Mouse (Mus musculus) lung, adult 2 months (tissue): Measurements from ENCODE around the gene Vmn2r41. TPM values are rescaled to one million over a fixed set of nuclear protein-coding genes. Genes with fewer than 3 reads are reported as not detected.
"Not testable (repeated sequence)": the region's sequence is repeated elsewhere in the genome, so short reads cannot be mapped to it uniquely, and the experiment has no call there.

Source experiments
- DNase-seq: peaks from one replicate; pipeline ENCODE4 v3.0.0; 2022
- H3K4me1 ChIP-seq: fragments of 200-500 bp; 2 replicates; pipeline ENCODE4 v1.6.1; 2011; ENCODE audit warnings: low read length; ENCODE audit not compliant: control insufficient read depth, insufficient read depth
- H3K4me3 ChIP-seq: fragments of 200-500 bp; replicated peaks from 2 replicates; pipeline ENCODE3; 2011; ENCODE audit warnings: low read depth, mild to moderate bottlenecking, control low read depth, low read length; ENCODE audit errors: extremely low read depth
- WGBS: fragments of 180-500 bp; shearing (Covaris S2); methylation state at CpG from one replicate; pipeline ENCODE4 v1.1.7; 2018; 5-methylcytosine and 5-hydroxymethylcytosine counted together
- polyA plus RNA-seq: library from polyadenylated mRNA; depleted of rRNA; stranded (reverse); fragments of >200 nt; gene quantifications from 2 replicates; pipeline ENCODE4 v1.2.3, GENCODE M21; 2012; rRNA removed

The Vmn2r41 gene
- not detected in 2 replicates for polyA plus RNA-seq

- H3K4me1 ChIP-seq, H3K4me3 ChIP-seq, DNase-seq: not testable (repeated sequence)
- no CpG with 5 or more reads among the region's 1 CpGs for WGBS
Observed at GRCm38 (mm10) chr7:8161554-8161953, at the start of gene Vmn2r41. Gene Vmn2r41 (minus strand): TSS chr7:8161654.

GRCm38 (mm10) chr7:8200220-8200619 lies 38.8 kb upstream of the Vmn2r41 start, which contains the start of gene Vmn2r42:
Gene Vmn2r42 (minus strand): TSS chr7:8200320.
- H3K4me1 ChIP-seq, DNase-seq, H3K4me3 ChIP-seq: not testable (repeated sequence)
- no CpG with 5 or more reads among the region's 2 CpGs for WGBS

GRCm38 (mm10) chr7:8092871-8093270 lies 68.6 kb downstream of the Vmn2r41 start:
- 31% methylated on average over 11 of the region's 15 CpGs for WGBS
- not testable (repeated sequence) for H3K4me3 ChIP-seq, H3K4me1 ChIP-seq
- peak; percentile 11 for DNase-seq

Other genes starting within 250 kb of the Vmn2r41 start
- gene Vmn2r42, start 38.7 kb upstream of the Vmn2r41 start, polyA plus RNA-seq = not detected in 2 replicates
- gene Vmn2r43, start 98.9 kb upstream of the Vmn2r41 start, polyA plus RNA-seq = not detected in 2 replicates
- not detected in 2 replicates for gene Vmn2r44, start 221.7 kb upstream of the Vmn2r41 start, polyA plus RNA-seq